Mouse (Mus musculus) embryonic facial prominence, embryonic 12.5 days (tissue): ENCODE measurements around the gene Tgm5. TPM values are rescaled to one million over a fixed set of nuclear protein-coding genes. Genes with fewer than 3 reads are reported as not detected.
"Not testable (repeated sequence)": the region's sequence is repeated elsewhere in the genome, so short reads cannot be mapped to it uniquely, and the experiment has no call there.

Source experiments
- ATAC-seq: fragments of 200-750 bp; cut with Nextera tagmentation; 2 replicates; pipeline ENCODE4 v1.8.0; 2017; ENCODE audit not compliant: insufficient number of reproducible peaks, insufficient read depth, low FRiP score, low TSS enrichment
- H3K27ac ChIP-seq: fragments of 300-500 bp; sonication (generic); 2 replicates; pipeline ENCODE4 v1.5.1; 2016; ENCODE audit warnings: mild to moderate bottlenecking
- H3K27me3 ChIP-seq: fragments of 300-500 bp; sonication (generic); 2 replicates; pipeline ENCODE4 v1.6.1; 2016; ENCODE audit warnings: mild to moderate bottlenecking, moderate library complexity
- H3K36me3 ChIP-seq: fragments of 300-500 bp; sonication (generic); 2 replicates; pipeline ENCODE4 v1.6.1; 2016; ENCODE audit warnings: mild to moderate bottlenecking
- H3K4me1 ChIP-seq: fragments of 300-500 bp; sonication (generic); 2 replicates; pipeline ENCODE4 v1.6.1; 2016
- H3K4me2 ChIP-seq: fragments of 300-500 bp; sonication (generic); replicated peaks from 2 replicates; pipeline ENCODE4 v1.6.1; 2016; ENCODE audit warnings: mild to moderate bottlenecking, moderate library complexity
- H3K4me3 ChIP-seq: fragments of 300-500 bp; sonication (generic); 2 replicates; pipeline ENCODE4 v1.5.1; 2016; ENCODE audit warnings: mild to moderate bottlenecking
- H3K9ac ChIP-seq: fragments of 300-500 bp; sonication (generic); 2 replicates; pipeline ENCODE4 v1.6.1; 2016; ENCODE audit warnings: mild to moderate bottlenecking, moderate library complexity
- H3K9me3 ChIP-seq: fragments of 300-500 bp; sonication (generic); 2 replicates; pipeline ENCODE4 v1.6.1; 2016; ENCODE audit warnings: mild to moderate bottlenecking, moderate library complexity
- WGBS: fragments of 180-500 bp; shearing (Covaris S2); methylation state at CpG from one replicate; pipeline ENCODE4 v1.1.7; 2016; 5-methylcytosine and 5-hydroxymethylcytosine counted together
- polyA plus RNA-seq: library from polyadenylated mRNA; unstranded; fragments of >200 nt; fragmentation: Nextera tagmentation; extraction: Ambion mirVana; gene quantifications from 2 replicates; pipeline ENCODE4 v1.2.1, GENCODE M21; 2016

The Tgm5 gene
- not detected in 2 replicates for polyA plus RNA-seq

DNA sequence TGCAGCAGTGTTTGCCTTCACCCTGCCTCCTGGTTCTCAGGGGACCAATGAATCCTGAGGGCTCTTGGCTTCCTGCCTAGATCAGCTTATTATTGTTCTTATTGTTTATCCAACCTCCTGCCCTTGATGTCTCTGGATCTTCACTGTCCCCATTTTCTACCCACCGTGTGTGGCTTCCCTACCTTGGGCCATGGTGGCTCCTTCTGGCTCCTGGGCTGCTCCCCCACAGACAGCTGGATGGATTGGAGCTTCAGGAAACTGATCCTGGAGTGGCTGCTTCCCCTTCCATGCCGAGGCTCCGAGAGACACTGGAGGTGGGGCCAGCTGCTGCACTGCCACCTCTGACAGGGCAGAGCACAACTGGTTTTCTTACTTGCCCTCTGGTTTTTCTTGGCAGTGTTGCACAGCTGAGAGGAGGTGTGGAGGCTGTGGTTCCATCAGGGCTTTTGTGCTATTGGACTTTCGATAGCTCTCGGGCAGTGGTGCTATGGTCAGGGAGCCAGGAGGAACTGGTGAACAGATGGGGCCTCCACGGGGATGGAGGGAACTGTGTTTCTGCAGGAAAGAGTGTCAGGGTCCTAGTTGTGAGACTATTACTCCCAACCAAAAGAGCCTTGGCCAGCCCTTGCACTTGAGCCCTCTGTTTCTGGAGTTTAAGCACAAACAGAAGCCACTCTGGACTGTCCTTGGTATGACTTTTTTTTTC is at the start of gene Tgm5:
Tgm5 (minus strand) TSS at position 362 of the 706 bp plus-strand sequence.
- no peaks in the 10 kb centered on the region for H3K36me3 ChIP-seq
- H3K4me3 ChIP-seq, result no peak within 1 kb of the TSS
- H3K27ac ChIP-seq, result no peak within 1 kb of the TSS
- H3K4me1 ChIP-seq, result no peaks in the 10 kb centered on the region
- no peak within 1 kb of the TSS for H3K9ac ChIP-seq
- 53% methylated on average over 6 of the region's 6 CpGs for WGBS
- no peak within 1 kb of the TSS for H3K4me2 ChIP-seq
- no peaks in the 10 kb centered on the region for H3K27me3 ChIP-seq
- no peaks in the 10 kb centered on the region for H3K9me3 ChIP-seq
- no peak for ATAC-seq

DNA sequence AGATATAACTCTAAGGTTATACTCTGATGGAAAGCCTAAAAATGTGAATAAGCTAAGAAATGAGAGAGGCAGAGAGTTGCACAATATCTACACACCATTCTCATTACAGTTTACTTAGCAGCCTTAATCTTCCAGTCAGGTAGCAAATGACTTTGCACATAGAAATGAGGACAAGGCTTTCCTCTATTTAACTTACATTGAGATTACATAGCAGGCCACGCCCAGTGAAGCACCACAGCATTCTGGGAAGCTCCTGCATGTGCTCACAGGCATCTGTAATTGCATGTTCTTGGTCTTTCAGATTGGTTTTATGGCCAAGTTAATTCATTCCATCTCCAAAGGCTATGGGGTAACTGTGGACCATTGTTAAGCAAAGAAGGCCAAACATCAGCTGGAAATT is 47.2 kb upstream of the Tgm5 start:
- no peak overlapping the region for H3K4me2 ChIP-seq
- no peaks in the 10 kb centered on the region for H3K9me3 ChIP-seq
- no peak overlapping the region for H3K4me3 ChIP-seq
- H3K36me3 ChIP-seq, result peaks cover 4% of the 10 kb centered on the region; the same call in 1 of the 2 replicates
- no peaks in the 10 kb centered on the region for H3K4me1 ChIP-seq
- H3K9ac ChIP-seq, result no peak overlapping the region
- H3K27me3 ChIP-seq, result no peaks in the 10 kb centered on the region
- 65% methylated on average over 1 of the region's 1 CpGs for WGBS
- no peak for ATAC-seq
- H3K27ac ChIP-seq, result no peak overlapping the region

DNA sequence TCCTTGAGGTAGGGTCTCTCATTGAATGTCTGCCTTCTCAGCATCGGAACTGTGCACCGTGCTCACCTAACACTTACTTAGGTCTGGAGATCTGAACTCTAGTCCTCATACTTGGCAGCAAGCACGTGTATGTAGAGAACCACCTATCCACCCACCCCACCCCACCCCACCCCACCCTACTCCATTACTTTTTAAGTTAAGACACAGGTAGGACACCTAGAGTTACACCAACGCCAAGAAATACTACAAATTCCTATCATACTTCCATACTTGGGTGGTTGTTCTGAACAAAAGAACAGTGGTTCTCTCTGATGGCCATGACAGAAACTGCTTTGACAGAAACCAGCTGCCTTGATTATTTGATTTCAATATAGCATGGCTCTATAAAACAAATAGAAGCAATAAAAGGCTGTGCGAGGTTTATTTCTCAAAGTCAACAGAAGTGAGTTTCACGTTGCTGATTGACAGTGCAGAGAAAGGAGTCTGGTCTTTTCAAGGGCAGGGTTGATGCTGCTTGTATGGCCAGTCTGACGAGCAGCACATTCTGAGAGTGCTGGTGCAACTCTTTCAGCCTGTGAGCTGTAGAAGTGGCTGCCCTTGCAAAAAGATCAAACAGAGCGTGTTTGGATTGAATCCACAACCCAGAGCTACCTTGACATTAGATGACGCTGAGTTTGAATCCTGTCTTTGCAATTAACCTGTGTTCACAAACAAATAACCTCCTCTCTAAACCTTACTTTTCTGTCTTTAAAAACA is 43.4 kb upstream of the Tgm5 start:
- ATAC-seq, result no peak

DNA sequence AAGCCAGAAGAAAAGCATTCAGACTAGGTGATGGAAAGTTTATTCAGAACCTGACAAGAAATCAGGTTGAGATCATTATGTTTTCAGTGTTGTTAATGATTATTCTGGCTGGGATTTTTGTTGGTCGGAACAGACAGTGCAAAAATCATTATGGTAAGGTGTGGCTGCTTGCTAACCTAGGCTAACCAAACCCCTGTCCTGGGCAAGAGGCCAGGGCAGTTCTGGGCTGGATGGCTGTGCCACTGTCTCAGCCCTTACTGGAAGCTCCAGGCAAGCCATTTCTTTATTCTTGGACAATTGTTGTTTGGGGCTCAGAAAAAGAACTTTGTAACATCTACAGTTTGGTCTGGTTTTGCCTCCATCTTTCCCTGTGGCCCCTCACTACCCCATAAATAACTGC is 41.9 kb upstream of the Tgm5 start:
- H3K36me3 ChIP-seq, result no peaks in the 10 kb centered on the region
- no peak for ATAC-seq
- H3K9ac ChIP-seq, result no peak overlapping the region
- no peaks in the 10 kb centered on the region for H3K9me3 ChIP-seq
- H3K27ac ChIP-seq, result no peak overlapping the region
- no peak overlapping the region for H3K4me2 ChIP-seq
- no peaks in the 10 kb centered on the region for H3K4me1 ChIP-seq
- H3K4me3 ChIP-seq, result no peak overlapping the region
- WGBS, result 81% methylated on average over 1 of the region's 1 CpGs
- no peaks in the 10 kb centered on the region for H3K27me3 ChIP-seq

More for the DNA sequence above, 43.4 kb upstream of the Tgm5 start:
- H3K9me3 ChIP-seq, result no peaks in the 10 kb centered on the region
- WGBS, result 62% methylated on average over 9 of the region's 9 CpGs
- no peaks in the 10 kb centered on the region for H3K36me3 ChIP-seq
- no peak overlapping the region for H3K4me3 ChIP-seq
- no peak overlapping the region for H3K27ac ChIP-seq
- no peak overlapping the region for H3K4me2 ChIP-seq
- H3K4me1 ChIP-seq, result no peaks in the 10 kb centered on the region
- H3K9ac ChIP-seq, result no peak overlapping the region
- no peaks in the 10 kb centered on the region for H3K27me3 ChIP-seq

DNA sequence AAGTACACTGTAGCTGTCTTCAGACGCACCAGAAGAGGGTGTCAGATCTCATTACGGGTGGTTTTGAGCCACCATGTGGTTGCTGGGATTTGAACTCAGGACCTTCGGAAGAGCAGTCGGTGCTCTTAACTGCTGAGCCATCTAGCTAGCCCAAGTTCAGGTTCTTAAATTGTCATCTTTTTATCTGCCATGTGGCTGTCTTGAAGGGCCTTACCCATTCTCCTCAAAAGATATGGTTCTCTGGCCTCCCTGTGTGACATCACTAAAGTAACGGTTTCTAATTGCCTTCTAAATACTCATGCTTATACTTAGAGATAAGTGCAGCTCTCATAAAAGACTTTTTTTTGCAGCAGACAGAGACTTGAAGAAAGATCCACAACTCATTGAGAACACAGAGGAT is 40.7 kb upstream of the Tgm5 start:
- H3K4me3 ChIP-seq, H3K4me2 ChIP-seq, H3K36me3 ChIP-seq, H3K9me3 ChIP-seq, H3K4me1 ChIP-seq, H3K27ac ChIP-seq, H3K9ac ChIP-seq, ATAC-seq, H3K27me3 ChIP-seq: not testable (repeated sequence)
- 87% methylated on average over 5 of the region's 5 CpGs for WGBS

DNA sequence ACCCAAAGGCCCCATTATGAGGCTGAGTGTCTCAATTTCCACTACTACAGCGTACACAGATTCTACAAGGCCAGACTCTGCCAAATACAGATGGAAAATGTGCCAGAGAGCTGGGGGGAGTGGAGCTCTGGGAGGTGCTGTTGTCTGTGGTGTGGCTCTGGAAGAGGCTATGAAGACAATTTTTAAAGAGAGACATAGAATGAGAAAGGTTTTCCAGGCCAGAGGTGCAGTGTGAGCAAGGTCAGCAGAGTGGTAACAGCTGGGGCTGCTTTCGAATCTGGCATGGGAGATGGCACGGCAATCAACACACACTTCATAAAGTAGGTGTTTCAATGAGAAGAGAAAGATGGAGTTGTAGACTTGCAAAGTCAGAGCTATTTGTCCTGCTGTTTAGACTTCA is 33.6 kb upstream of the Tgm5 start:
- ATAC-seq, result no peak
- no peak overlapping the region for H3K27ac ChIP-seq
- H3K9ac ChIP-seq, result no peak overlapping the region
- 93% methylated on average over 3 of the region's 3 CpGs for WGBS
- no peak overlapping the region for H3K4me2 ChIP-seq
- H3K4me1 ChIP-seq, result no peaks in the 10 kb centered on the region
- H3K27me3 ChIP-seq, result no peaks in the 10 kb centered on the region
- no peaks in the 10 kb centered on the region for H3K36me3 ChIP-seq
- H3K9me3 ChIP-seq, result no peaks in the 10 kb centered on the region
- H3K4me3 ChIP-seq, result no peak overlapping the region

DNA sequence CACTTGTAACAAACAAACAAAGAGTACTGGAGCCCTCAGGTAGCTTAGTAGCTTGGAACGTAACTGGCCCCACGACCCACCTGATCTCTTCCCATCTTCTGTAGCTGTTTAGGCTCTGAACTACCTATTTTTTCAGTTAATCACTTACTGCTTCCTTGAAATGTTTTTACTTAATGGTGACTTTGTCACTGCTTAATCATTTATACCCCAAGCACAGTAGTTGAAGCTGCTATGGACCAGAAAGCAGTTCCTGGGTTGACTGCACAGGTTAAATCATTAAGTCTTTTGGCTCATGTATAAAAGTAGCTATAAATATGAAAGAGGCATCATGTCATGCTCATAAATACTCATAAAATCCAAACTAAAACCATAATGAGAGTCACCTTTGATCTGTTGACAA is 29.8 kb upstream of the Tgm5 start:
- WGBS, result 91% methylated on average over 2 of the region's 2 CpGs

DNA sequence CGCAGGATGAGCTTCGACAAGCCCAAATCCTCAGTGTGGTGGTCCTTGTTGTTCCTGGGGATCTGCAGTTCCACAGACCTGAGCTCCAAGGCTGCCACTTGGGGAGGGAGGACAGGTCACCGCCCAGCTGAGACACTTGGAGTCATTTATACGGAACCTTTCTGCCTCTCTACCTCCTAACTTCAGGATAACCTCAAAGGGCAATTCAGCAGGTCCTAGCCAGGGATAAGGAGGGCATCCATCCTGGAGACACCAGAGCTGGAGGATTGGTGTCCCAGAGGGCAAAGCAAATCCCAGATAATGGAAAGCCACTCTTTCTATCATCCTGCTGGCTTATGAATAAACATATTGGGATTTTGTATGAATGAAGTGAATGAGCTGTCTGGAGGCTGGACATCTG is 24.1 kb upstream of the Tgm5 start, which contains the start of gene Tgm7:
Tgm7 (minus strand) TSS at position 101 of the 400 bp plus-strand sequence.
- 95% methylated on average over 4 of the region's 4 CpGs for WGBS
- no peak for ATAC-seq
- no peaks in the 10 kb centered on the region for H3K36me3 ChIP-seq
- H3K4me1 ChIP-seq, result no peaks in the 10 kb centered on the region
- H3K9ac ChIP-seq, result no peak within 1 kb of the TSS
- no peak within 1 kb of the TSS for H3K4me2 ChIP-seq
- H3K9me3 ChIP-seq, result no peaks in the 10 kb centered on the region
- H3K27ac ChIP-seq, result no peak within 1 kb of the TSS
- no peak within 1 kb of the TSS for H3K4me3 ChIP-seq
- no peaks in the 10 kb centered on the region for H3K27me3 ChIP-seq

More for the DNA sequence above, 29.8 kb upstream of the Tgm5 start:
- no peak overlapping the region for H3K4me2 ChIP-seq
- no peaks in the 10 kb centered on the region for H3K9me3 ChIP-seq
- H3K27me3 ChIP-seq, result no peaks in the 10 kb centered on the region
- H3K4me1 ChIP-seq, result no peaks in the 10 kb centered on the region
- H3K27ac ChIP-seq, result no peak overlapping the region
- H3K36me3 ChIP-seq, result no peaks in the 10 kb centered on the region
- no peak overlapping the region for H3K9ac ChIP-seq
- no peak for ATAC-seq
- no peak overlapping the region for H3K4me3 ChIP-seq

DNA sequence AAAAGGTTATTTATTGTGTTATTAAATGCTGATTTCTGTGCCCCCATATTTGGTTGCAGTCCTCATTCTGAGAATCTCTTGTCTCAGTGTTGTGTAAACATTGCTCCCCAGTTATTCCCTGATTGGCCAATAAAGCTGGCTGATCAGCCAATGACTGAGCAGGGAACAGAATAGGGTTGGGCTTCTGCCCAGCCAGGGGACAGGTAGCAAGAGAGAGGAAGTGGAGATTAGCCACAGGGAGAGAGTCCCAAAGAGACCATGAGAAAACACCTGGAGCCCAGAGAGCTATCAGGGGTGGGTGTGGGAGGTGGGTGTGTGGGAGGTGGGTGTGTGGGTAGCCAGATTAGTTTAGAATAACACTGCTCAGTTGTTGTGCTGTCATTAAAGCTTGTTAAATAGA is 20.3 kb upstream of the Tgm5 start:
- H3K27ac ChIP-seq, result no peak overlapping the region
- no peak overlapping the region for H3K4me2 ChIP-seq
- H3K27me3 ChIP-seq, result no peaks in the 10 kb centered on the region
- no peaks in the 10 kb centered on the region for H3K36me3 ChIP-seq
- ATAC-seq, result no peak
- H3K4me3 ChIP-seq, result no peak overlapping the region
- H3K9ac ChIP-seq, result no peak overlapping the region
- H3K9me3 ChIP-seq, result no peaks in the 10 kb centered on the region
- no peaks in the 10 kb centered on the region for H3K4me1 ChIP-seq

DNA sequence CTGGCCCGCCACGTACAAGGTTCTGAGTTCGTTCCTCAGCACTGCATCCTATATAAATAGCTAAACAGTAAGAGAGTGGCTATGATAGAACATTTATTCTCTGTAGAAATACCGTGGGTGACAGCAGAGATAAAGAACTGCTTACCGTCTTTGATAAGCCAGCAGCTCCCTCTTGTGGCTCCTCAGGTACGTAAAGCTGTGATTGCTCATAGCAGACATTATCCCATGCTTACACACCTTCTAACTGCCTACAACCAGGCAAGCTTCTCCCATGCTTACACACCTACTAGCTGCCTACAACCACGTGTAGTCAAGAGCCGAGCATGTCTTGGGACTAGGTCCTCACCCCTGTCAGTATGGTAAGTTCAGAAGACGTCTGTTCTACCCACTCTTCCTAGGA is 16.4 kb upstream of the Tgm5 start:
- Histone ChIP-seq H3K4me1 (no peaks in the 10 kb centered on the region), H3K27ac (no peak overlapping the region), H3K4me3 (no peak overlapping the region), H3K27me3 (no peaks in the 10 kb centered on the region), H3K9ac (no peak overlapping the region), H3K36me3 (no peaks in the 10 kb centered on the region), H3K9me3 (no peaks in the 10 kb centered on the region), H3K4me2 (no peak overlapping the region)
- 29% methylated on average over 9 of the region's 9 CpGs for WGBS
- ATAC-seq, result no peak

DNA sequence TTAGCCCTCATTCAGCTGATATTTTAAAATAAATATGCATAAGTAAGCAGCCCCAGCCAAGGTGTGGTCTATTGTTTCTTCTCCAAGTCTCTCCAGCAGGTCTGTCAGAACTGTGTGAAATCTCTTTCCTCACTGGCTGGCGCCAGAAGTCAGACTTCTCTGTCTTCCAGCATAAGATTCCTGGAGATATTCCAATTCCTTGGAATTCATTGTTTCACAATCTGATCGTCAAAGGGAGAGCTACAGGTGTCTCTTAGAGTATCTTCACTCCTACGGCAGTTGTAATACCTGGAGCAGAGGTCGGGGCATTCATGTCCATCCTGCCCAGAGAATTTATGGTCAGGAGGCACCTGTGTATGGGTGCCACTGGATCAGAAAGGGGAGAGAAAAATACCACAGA is 4.1 kb upstream of the Tgm5 start:
- Histone ChIP-seq H3K27ac (no peak overlapping the region), H3K4me3 (no peak overlapping the region), H3K4me1 (no peaks in the 10 kb centered on the region), H3K36me3 (no peaks in the 10 kb centered on the region), H3K4me2 (no peak overlapping the region), H3K9me3 (no peaks in the 10 kb centered on the region), H3K27me3 (no peaks in the 10 kb centered on the region), H3K9ac (no peak overlapping the region)
- WGBS, result 80% methylated on average over 4 of the region's 4 CpGs
- no peak for ATAC-seq

DNA sequence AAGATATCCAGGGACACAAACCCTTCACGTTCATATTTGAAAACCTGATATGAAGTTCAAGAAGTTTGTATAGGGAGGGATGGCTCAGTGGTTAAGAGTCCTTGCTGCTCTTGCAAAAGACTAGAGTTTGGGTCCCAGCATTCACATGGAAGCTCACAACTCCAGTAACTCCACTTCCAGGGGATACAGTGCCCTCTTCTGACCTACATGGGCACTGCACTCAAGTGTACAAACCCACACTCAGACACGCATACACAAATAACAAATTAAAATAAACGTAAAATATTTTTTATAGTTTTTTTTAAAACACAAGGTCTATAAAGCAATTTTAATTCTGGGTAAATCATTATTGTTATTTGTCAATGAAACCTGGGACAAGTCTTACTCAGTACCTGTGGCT is 2.9 kb upstream of the Tgm5 start:
- WGBS, result 93% methylated on average over 3 of the region's 3 CpGs
- H3K27me3 ChIP-seq, result no peaks in the 10 kb centered on the region
- H3K27ac ChIP-seq, result no peak overlapping the region
- H3K4me2 ChIP-seq, result no peak overlapping the region
- no peaks in the 10 kb centered on the region for H3K9me3 ChIP-seq
- no peak for ATAC-seq
- no peak overlapping the region for H3K4me3 ChIP-seq
- H3K9ac ChIP-seq, result no peak overlapping the region
- H3K36me3 ChIP-seq, result no peaks in the 10 kb centered on the region
- no peaks in the 10 kb centered on the region for H3K4me1 ChIP-seq
